Mouse (Mus musculus): ENCODE data around the gene Gm4952. TPM values are rescaled to one million over a fixed set of nuclear protein-coding genes. Genes with fewer than 3 reads are reported as not detected.

Gene Gm4952
- polyA plus RNA-seq, 1 experiment from 2014 or later = not detected

- WGBS = 82% methylated on average over 4 of the region's 4 CpGs
- Histone ChIP-seq H3K27ac (ENCODE audit: low read depth) (no peak overlapping the region), H3K36me3 (ENCODE audit: control insufficient read depth, insufficient read depth, low read length) (no peaks in the 10 kb centered on the region), H3K27me3 (replicated peaks; ENCODE audit: control insufficient read depth, insufficient read depth, low read length) (no peaks in the 10 kb centered on the region), H3K4me3 (ENCODE audit: low read depth, low read length) (no peak overlapping the region), H3K9me3 (ENCODE audit: control insufficient read depth, low read length) (no peaks in the 10 kb centered on the region), H3K4me1 (replicated peaks; ENCODE audit: control insufficient read depth, insufficient read depth, low read length) (no peaks in the 10 kb centered on the region), H3K4me2 (ENCODE audit: low read length) (no peak overlapping the region), H3K9ac (ENCODE audit: low read length) (no peak overlapping the region)
- DNase-seq (ENCODE audit: low spot score) (no peak), ATAC-seq (replicated peaks; ENCODE audit: low FRiP score, low TSS enrichment, low read depth) (no peak)
Measured at GRCm38 (mm10) chr19:12671051-12671450, 71.3 kb downstream of the Gm4952 start.

GRCm38 (mm10) chr19:12677812-12678211 lies 78.0 kb downstream of the Gm4952 start, which contains the start of gene Olfr1443:
Gene Olfr1443 (plus strand): TSS chr19:12678112.
- Histone ChIP-seq H3K4me3 (ENCODE audit: low read depth, low read length) (no peak within 1 kb of the TSS), H3K27ac (ENCODE audit: low read depth) (no peak within 1 kb of the TSS), H3K9me3 (ENCODE audit: control insufficient read depth, low read length) (no peaks in the 10 kb centered on the region), H3K9ac (ENCODE audit: low read length) (no peak within 1 kb of the TSS), H3K4me1 (replicated peaks; ENCODE audit: control insufficient read depth, insufficient read depth, low read length) (no peaks in the 10 kb centered on the region), H3K36me3 (ENCODE audit: control insufficient read depth, insufficient read depth, low read length) (no peaks in the 10 kb centered on the region), H3K27me3 (replicated peaks; ENCODE audit: control insufficient read depth, insufficient read depth, low read length) (no peaks in the 10 kb centered on the region), H3K4me2 (ENCODE audit: low read length) (no peak within 1 kb of the TSS)
- WGBS = 72% methylated on average over 3 of the region's 3 CpGs
- ATAC-seq (replicated peaks; ENCODE audit: low FRiP score, low TSS enrichment, low read depth) (no peak), DNase-seq (ENCODE audit: low spot score) (no peak)

Other genes starting within 250 kb of the Gm4952 start
- gene Olfr1440, start 212.7 kb upstream of the Gm4952 start, polyA plus RNA-seq (2014; fragmentation: Nextera tagmentation; extraction: Ambion mirVana) = not detected in 2 replicates
- gene Olfr1441, start 182.5 kb upstream of the Gm4952 start, polyA plus RNA-seq (2014; fragmentation: Nextera tagmentation; extraction: Ambion mirVana) = not detected in 2 replicates
- not detected in 2 replicates for gene Pfpl, start 172.1 kb upstream of the Gm4952 start, polyA plus RNA-seq (2014; fragmentation: Nextera tagmentation; extraction: Ambion mirVana)
- gene Mpeg1, start 139.2 kb upstream of the Gm4952 start, polyA plus RNA-seq (2014; fragmentation: Nextera tagmentation; extraction: Ambion mirVana) = 0.97 and 1.1 TPM in 2 replicates
- 27.4 and 28.8 TPM in 2 replicates for gene Dtx4, start 98.5 kb upstream of the Gm4952 start, polyA plus RNA-seq (2014; fragmentation: Nextera tagmentation; extraction: Ambion mirVana)
- gene Fam111a, start 54.2 kb upstream of the Gm4952 start, polyA plus RNA-seq (2014; fragmentation: Nextera tagmentation; extraction: Ambion mirVana) = 19.9 and 23.0 TPM in 2 replicates
- gene Glyat, start 33.3 kb downstream of the Gm4952 start, polyA plus RNA-seq (2014; fragmentation: Nextera tagmentation; extraction: Ambion mirVana) = not detected in 2 replicates
- gene Olfr1442, start 70.5 kb downstream of the Gm4952 start, polyA plus RNA-seq (2014; fragmentation: Nextera tagmentation; extraction: Ambion mirVana) = not detected in 2 replicates
- not detected in 2 replicates for gene Olfr1443, start 78.1 kb downstream of the Gm4952 start, polyA plus RNA-seq (2014; fragmentation: Nextera tagmentation; extraction: Ambion mirVana)
- gene Keg1, start 95.8 kb downstream of the Gm4952 start, polyA plus RNA-seq (2014; fragmentation: Nextera tagmentation; extraction: Ambion mirVana) = 0.32 and 0.43 TPM in 2 replicates
- gene Cntf, start 165.7 kb downstream of the Gm4952 start, polyA plus RNA-seq (2014; fragmentation: Nextera tagmentation; extraction: Ambion mirVana) = 0.77 TPM in 1 of 2 replicates, not detected in the other
- 9.1 and 10.4 TPM in 2 replicates for gene Zfp91, start 196.2 kb downstream of the Gm4952 start, polyA plus RNA-seq (2014; fragmentation: Nextera tagmentation; extraction: Ambion mirVana)
- gene Lpxn, start 196.2 kb downstream of the Gm4952 start, polyA plus RNA-seq (2014; fragmentation: Nextera tagmentation; extraction: Ambion mirVana) = 2.3 TPM in 2 replicates
- gene Gm5244, start 246.7 kb downstream of the Gm4952 start, polyA plus RNA-seq (2014; fragmentation: Nextera tagmentation; extraction: Ambion mirVana) = not detected in 2 replicates

Measured in intestine, embryonic 14.5 days (tissue).